Mouse (Mus musculus): ENCODE data around the gene Pld3.
A peak's percentile ranks its signal among the peaks of the same experiment; 100 is the strongest.

Gene Pld3

DNA sequence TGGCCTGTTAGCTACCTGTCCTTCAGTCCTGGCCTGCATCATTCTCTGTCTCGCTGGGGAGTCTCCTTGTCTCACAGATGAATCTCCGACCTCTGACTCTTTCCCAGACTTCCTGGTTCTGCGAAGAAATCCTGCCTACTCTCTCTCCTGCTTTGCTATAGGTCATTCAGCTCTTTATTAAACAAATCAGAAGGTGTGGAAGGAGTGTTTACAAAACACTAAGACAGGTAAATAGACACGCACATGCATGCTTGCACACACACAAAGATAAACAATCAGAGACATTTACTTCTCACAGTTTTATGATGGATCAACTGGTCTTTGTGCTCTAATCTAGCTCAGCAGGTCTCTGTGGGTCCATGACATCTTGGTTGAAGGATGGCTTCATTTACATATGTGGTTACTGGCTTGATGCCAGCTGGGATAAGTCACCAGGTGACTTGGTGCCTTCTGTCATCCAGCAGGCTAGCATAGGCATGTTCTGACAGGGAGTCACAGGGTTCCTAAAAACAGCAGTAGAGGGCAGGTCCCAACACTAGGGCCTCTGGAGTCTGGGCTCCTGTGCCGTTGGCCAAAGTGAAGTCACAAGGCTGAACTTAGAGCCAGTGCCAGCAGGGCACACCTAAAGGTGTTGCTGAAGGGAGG, 16.7 kb upstream of the Pld3 start:
- DNase-seq (ENCODE audit: low spot score in 2 of 2) = no peak

DNA sequence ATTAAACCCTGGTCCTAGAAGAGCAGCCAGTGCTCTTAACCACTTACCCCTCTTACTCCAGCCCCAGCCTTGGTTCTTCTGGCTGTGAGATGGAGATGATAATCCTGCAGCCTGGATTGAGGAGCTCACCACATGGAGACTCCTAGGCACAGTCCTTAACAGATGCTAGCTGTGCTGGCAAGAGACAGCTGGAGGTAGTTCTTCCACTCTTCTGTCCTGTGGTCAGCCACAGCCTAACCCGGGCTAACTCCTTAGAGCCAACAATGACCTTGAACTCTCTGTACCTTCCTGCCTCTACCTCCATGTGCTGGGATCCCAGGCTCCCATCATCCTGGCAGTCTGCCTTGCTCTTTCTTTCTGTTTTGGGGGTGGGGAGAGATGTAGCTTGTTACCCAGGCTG, 8.0 kb upstream of the Pld3 start:
- DNase-seq (ENCODE audit: low spot score in 2 of 2) = no peak

GRCm38 (mm10) chr7:27560291-27560887, 7.4 kb upstream of the Pld3 start:
- DNase-seq (ENCODE audit: low spot score in 2 of 2) = no peak

DNA sequence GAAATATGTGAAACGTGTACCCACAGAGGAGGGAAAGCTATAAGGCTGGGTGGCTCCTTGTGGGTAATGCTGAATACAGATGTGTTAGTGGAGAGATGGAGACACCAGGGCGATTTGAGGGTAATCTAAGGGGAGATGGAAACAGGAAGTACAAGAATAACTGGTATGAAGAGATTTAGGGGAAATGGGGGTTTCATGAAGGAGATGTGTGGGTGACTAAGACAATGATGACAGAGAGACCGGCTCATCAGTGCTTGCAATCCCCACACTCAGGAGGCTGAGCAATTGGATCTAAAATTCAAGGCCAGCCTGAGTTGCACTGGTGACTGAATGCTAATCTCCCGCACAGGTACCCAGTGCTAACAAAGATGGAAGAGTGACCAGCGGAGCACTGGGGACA, 948 bp downstream of the Pld3 start:
- no peak for DNase-seq (ENCODE audit: low spot score in 2 of 2)

GRCm38 (mm10) chr7:27549597-27549996, 3.4 kb downstream of the Pld3 start:
- DNase-seq (ENCODE audit: low spot score in 2 of 2) = no peak

DNA sequence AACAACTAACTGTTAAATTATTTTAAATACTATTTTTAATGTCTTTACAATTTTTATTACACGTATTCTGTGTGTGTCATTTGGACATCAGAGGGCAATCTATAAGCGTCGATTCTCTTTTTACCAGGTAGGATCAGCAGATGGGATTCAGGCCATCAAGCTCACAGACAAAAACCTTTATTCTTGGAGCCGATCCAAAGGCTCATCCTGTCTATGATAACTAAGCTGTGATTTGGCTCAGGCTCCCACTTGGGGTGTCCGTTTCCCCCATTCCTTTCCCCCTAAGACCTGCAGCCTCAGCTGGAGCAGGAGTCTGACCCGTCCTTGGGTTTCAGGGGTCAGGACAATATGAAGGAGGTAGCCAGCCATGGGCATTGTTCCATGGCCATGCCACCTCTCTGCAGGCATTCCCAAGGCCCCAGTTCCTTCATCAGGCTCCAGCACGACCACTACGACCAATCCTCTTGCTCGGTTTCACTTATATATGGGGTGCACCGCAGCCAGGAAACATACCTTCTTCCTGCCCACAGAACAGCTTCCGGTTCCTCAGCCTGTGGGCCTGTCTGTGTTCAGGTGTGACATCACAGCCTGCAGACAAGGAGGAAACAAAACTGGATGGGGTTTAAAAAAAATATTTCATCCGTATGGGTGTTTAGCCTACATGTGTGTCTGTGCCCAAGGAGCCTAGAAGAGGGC, 8.2 kb downstream of the Pld3 start:
- no peak for DNase-seq (ENCODE audit: low spot score in 2 of 2)

GRCm38 (mm10) chr7:27543851-27544250, 9.2 kb downstream of the Pld3 start:
- no peak for DNase-seq (ENCODE audit: low spot score in 2 of 2)

GRCm38 (mm10) chr7:27543065-27543464, 10.0 kb downstream of the Pld3 start:
- no peak for DNase-seq (ENCODE audit: low spot score in 2 of 2)

DNA sequence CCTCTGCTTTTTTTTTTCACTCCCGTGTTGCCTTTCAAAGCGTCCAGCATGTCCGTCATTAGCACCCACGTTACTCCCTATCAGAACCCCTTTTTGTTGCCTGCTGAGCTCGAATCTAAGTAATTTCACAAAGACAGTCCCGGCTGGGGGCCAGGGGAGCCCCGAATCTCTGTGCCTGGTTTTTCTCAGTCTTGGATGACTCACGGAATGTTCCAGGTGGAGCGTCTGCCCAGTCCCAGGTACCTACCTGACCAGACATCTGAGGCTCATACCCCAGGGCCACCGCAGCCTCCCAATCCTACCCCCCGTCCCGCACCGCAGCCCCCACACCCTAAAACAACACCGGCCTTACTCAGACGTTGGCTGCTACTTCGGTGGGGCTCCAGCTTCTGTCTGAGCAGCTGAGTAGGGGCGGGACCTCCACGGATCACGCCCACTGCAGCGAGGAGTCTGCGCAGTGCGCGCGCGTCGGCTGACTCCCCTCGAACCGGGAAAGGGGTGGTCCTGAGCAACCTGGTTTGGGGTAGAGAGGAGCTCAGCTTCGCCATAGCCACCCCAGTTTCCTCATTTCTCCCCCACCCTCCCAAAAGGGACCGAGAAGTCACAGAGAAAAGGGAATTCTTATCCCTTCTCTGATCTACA, 10.5 kb downstream of the Pld3 start:
- DNase-seq (ENCODE audit: low spot score in 2 of 2) = peak; percentile 87 to 93

DNA sequence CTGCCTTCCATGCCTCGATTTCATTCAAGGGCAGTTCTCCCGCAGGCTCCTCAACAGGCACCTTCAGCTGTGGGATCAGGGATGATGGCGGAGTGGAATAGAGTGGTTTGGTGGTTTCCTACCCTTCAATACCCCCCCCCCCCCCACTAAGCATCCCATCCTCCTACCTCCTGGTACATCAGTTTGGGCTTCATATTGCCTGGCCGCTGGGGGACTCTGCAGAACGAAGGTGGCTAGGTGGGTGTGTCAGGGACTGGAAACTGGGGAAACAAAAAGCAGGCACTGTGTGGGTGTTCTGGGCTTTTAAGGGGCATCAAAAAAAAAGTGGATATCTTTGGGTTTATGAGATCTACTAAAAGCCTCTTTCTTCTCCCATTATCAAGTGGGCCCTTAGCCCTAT, 11.1 kb downstream of the Pld3 start:
- no peak for DNase-seq (ENCODE audit: low spot score in 2 of 2)

DNA sequence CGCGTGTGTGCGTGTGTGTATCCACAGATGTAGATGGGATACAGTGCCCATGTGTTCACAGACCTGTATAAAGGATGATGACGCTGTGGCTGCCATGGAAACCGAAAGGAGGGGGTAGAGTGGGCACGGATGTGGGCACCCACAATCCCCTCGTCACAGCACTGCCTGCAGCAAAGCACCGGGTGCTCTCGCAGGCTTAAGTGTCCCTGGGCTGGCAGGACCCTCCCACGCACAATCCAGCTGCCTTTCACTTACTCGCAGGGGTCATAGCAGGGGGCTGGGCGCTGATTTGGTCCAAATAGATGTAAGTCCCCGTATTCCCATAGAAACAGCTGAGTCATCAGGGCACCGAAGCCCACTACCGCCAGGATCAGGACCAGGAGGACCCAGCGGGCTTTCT, 11.6 kb downstream of the Pld3 start:
- DNase-seq (ENCODE audit: low spot score in 2 of 2) = peak; percentile 92 to 96

GRCm38 (mm10) chr7:27540935-27541334, 12.1 kb downstream of the Pld3 start:
- no peak for DNase-seq (ENCODE audit: low spot score in 2 of 2)

GRCm38 (mm10) chr7:27540521-27540920, 12.5 kb downstream of the Pld3 start:
- no peak for DNase-seq (ENCODE audit: low spot score in 2 of 2)

- no peak for DNase-seq (ENCODE audit: low spot score in 2 of 2)
These were observed 14.2 kb downstream of the Pld3 start for GRCm38 (mm10) chr7:27538797-27539196.

- DNase-seq (ENCODE audit: low spot score in 2 of 2) = no peak
These were observed 15.0 kb downstream of the Pld3 start for GRCm38 (mm10) chr7:27537998-27538397.

GRCm38 (mm10) chr7:27536618-27537017, 16.4 kb downstream of the Pld3 start:
- DNase-seq (ENCODE audit: low spot score in 2 of 2) = no peak

GRCm38 (mm10) chr7:27535386-27535785, 17.6 kb downstream of the Pld3 start:
- DNase-seq (ENCODE audit: low spot score in 2 of 2) = no peak

- DNase-seq (ENCODE audit: low spot score in 2 of 2) = no peak
These were observed 20.5 kb downstream of the Pld3 start for GRCm38 (mm10) chr7:27532480-27533050.

DNA sequence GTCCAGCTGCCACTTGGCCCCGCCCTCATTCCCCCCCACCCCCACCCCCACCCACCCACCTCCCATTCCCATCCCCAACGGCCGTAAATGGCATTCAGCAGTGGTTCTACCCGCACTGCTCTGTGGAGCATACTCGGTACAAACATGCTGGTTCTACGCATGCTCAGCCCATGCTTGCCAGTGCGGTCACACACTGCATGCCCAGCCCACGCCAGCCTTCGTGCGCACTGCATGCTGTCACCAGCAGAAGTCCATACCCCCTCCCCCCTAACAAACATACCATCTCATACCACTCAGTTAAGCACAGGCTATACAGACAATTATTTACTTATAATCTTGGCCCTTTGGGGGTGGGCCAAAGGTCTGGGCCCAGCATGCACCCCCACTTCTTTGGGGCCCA, 21.3 kb downstream of the Pld3 start:
- DNase-seq (ENCODE audit: low spot score in 2 of 2) = peak in 1 of 2 experiments; percentile 65

- DNase-seq (ENCODE audit: low spot score in 2 of 2) = no peak
These were observed 22.1 kb downstream of the Pld3 start for GRCm38 (mm10) chr7:27530937-27531336.

GRCm38 (mm10) chr7:27529070-27529469, 23.9 kb downstream of the Pld3 start:
- DNase-seq (ENCODE audit: low spot score in 2 of 2) = no peak
